In genomic region chr11:61349337-61349736, GRCm38 (mm10) we compare ENCODE assay signal across 8 mouse cellular contexts. TPM values are rescaled to one million over a fixed set of nuclear protein-coding genes. Genes with fewer than 3 reads are reported as not detected.
DNase-seq lines count a peak whose midpoint lies in the region; ATAC-seq and TF ChIP-seq lines count a peak whose summit lies in the region.

No protein-coding gene starts in this region.

- TF ChIP-seq CTCF in layer of hippocampus, adult 2 months (conservative IDR thresholded peaks at IDR 0.05) = peak; percentile 84
- peak; percentile 82; the same call in 1 of the 2 replicates for TF ChIP-seq CTCF in small intestine, adult 2 months (IDR thresholded peaks at IDR 0.05; ENCODE audit: extremely low read depth, insufficient read length, insufficient replicate concordance, low read depth, low read length)

- H3K27ac ChIP-seq in heart, embryonic 14.5 days (replicated peaks in 1 of 2; ENCODE audit: control insufficient read depth in 1 of 2, insufficient read depth in 1 of 2, low read depth in 2 of 2, low read length in 2 of 2) = no peak overlapping the region
- H3K27ac ChIP-seq in layer of hippocampus, adult 2 months = no peak overlapping the region
- H3K27ac ChIP-seq in small intestine, adult 2 months (ENCODE audit: insufficient read depth, low read depth, low read length) = no peak overlapping the region

- no peaks in the 10 kb centered on the region for H3K4me1 ChIP-seq in heart, embryonic 14.5 days (ENCODE audit: control insufficient read depth in 2 of 2, insufficient read depth in 2 of 2, low read length in 2 of 2)
- H3K4me1 ChIP-seq in small intestine, adult 2 months (ENCODE audit: control insufficient read depth, insufficient read depth, insufficient read length, low read length) = peaks cover 11% of the 10 kb centered on the region; the same call in 1 of the 2 replicates

- DNase-seq in CD4-positive helper T cell, adult 2 months (ENCODE audit: low read depth, low spot score) = peak; percentile 81
- peak; percentile 31 for DNase-seq in Muller cell, postnatal 12 days (ENCODE audit: inconsistent ontology term)
- DNase-seq in cerebellum, postnatal 14 days = peak; percentile 90 to 93
- DNase-seq in layer of hippocampus, adult 2 months (ENCODE audit: low spot score in 2 of 2) = peak; percentile 9 to 53
- DNase-seq in lung, postnatal 14 days = peak; percentile 84

- no peaks in the 10 kb centered on the region for H3K27me3 ChIP-seq in heart, embryonic 14.5 days (ENCODE audit: control insufficient read depth, insufficient read depth, low read length)
- H3K27me3 ChIP-seq in small intestine, adult 2 months (ENCODE audit: control insufficient read depth, insufficient read depth, low read length) = no peaks in the 10 kb centered on the region

- no peak for TF ChIP-seq POLR2A in small intestine, adult 2 months (IDR thresholded peaks at IDR 0.05; ENCODE audit: low read depth, low read length)

- no peak overlapping the region for H3K9ac ChIP-seq in heart, embryonic 14.5 days (ENCODE audit: low read length)

- H3K9me3 ChIP-seq in heart, embryonic 14.5 days (ENCODE audit: control insufficient read depth, low read length) = no peaks in the 10 kb centered on the region

- H3K36me3 ChIP-seq in heart, embryonic 14.5 days (ENCODE audit: control insufficient read depth, insufficient read depth, low read length) = 0 out of 2 replicates have a peak, but pooled peaks cover 3% of the 10 kb centered on the region
- H3K36me3 ChIP-seq in small intestine, adult 2 months (ENCODE audit: control insufficient read depth, insufficient read depth, low read length) = no peaks in the 10 kb centered on the region

- 0 out of 2 replicates have a peak, but pooled peaks have one; percentile 31 for ATAC-seq in heart, embryonic 14.5 days (ENCODE audit: insufficient number of reproducible peaks, insufficient read depth, low FRiP score, low read depth)
- no peak for ATAC-seq in erythroid progenitor cell, adult 5-6 weeks (replicated peaks; ENCODE audit: low FRiP score, poor library complexity, severe bottlenecking)

- H3K4me3 ChIP-seq in heart, embryonic 14.5 days (ENCODE audit: control insufficient read depth in 1 of 2, insufficient read depth in 1 of 2, low read depth in 1 of 2, low read length in 2 of 2) = no peak overlapping the region
- no peak overlapping the region for H3K4me3 ChIP-seq in layer of hippocampus, adult 2 months
- no peak overlapping the region for H3K4me3 ChIP-seq in small intestine, adult 2 months (ENCODE audit: low read depth, low read length)

- WGBS in heart, embryonic 14.5 days = 9% methylated on average over 8 of the region's 8 CpGs
- WGBS in small intestine, adult 2 months = 2% methylated on average over 8 of the region's 8 CpGs

- H3K4me2 ChIP-seq in heart, embryonic 14.5 days (ENCODE audit: low read length) = no peak overlapping the region

RNA-seq across cellular contexts. Expression of gene Slc47a2, which starts 6.7 kb away (rescaled TPM):
- polyA plus RNA-seq in heart, embryonic 14.5 days (2014; fragmentation: Nextera tagmentation; extraction: Ambion mirVana) = 0.35 TPM in 1 of 2 replicates, not detected in the other
- total RNA-seq in layer of hippocampus, adult 2 months (2021) = not detected
- polyA plus RNA-seq in small intestine, adult 2 months (2012; rRNA removed) = 0.06 TPM in 1 of 2 replicates, not detected in the other
- total RNA-seq in erythroid progenitor cell, adult 5-6 weeks (2015; ENCODE audit: low replicate concordance) = not detected in 2 replicates
- not detected in 2 replicates for total RNA-seq in erythroid progenitor cell, adult 5-6 weeks (2017; ENCODE audit: low replicate concordance)

RNA-seq across cellular contexts. Expression of gene Slc47a1, which starts 28.8 kb away (rescaled TPM):
- polyA plus RNA-seq in heart, embryonic 14.5 days (2014; fragmentation: Nextera tagmentation; extraction: Ambion mirVana) = 22.0 and 25.3 TPM in 2 replicates
- total RNA-seq in layer of hippocampus, adult 2 months (2021) = 1 to 10 TPM; 1.7 to 2.3 TPM
- 9.7 and 25.8 TPM in 2 replicates for polyA plus RNA-seq in small intestine, adult 2 months (2012; rRNA removed)
- total RNA-seq in erythroid progenitor cell, adult 5-6 weeks (2015; ENCODE audit: low replicate concordance) = not detected in 2 replicates
- total RNA-seq in erythroid progenitor cell, adult 5-6 weeks (2017; ENCODE audit: low replicate concordance) = not detected in 2 replicates

Comparison
In these comparisons a context has a peak if more than half of its experiments do, and no peak if none do; other contexts are left out.
1. DNase-seq: peak in every context shown above with its lines; median percentile 92 in cerebellum, postnatal 14 days; 84 in lung, postnatal 14 days; 81 in CD4-positive helper T cell, adult 2 months; 31 in Muller cell, postnatal 12 days; 31 in layer of hippocampus, adult 2 months.